Mouse (Mus musculus) gastrocnemius, postnatal 4 days (tissue): ENCODE measurements at regions not wholly inside any gene's neighbourhood (a gene's known extent, or its start where the extent isn't known, plus 50 kb on each side); places are given as distances from the start of the nearest gene placed in this dataset.

ENCODE experiments used
- DNase-seq, 2 experiments: peaks; one replicate each; pipeline ENCODE4 v3.0.0; 2021 to 2022; ENCODE audit warnings: low spot score in 2 of 2, mixed read lengths in 2 of 2

DNA sequence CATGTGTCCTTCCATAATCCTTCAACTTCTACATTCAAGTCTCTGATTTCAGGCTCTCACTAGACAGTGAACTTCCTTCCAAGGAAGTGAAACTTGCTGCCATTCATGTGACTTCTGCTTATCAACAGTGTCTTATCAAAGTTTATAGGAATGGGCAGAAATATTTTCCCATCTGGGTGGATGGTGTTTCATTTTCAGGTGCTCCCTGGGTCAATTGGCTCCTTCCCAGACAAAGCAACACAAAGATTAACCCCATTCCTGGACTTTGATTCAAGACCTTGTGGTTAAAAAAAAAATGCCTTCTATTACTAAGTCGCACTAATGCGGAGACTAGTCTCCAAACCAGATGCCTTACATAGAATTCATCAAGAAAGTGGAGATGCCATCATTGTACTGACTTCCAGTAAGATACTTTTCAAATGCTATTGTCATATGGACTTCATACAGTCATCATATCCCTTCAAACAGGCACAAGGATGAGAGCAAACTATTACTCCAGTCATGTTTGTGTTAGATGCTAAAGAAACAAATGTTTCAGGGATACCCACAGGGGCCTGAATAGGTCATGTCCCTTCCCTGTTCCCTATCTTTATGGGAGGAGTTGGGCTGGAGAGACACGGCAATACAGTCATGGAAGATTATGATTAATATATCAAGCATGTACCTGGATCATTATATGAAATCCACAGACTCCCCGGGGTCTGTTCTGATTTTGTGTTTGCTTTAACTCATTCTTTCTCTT lies 58.3 kb upstream of the Apob start:
- no peak for DNase-seq

GRCm38 (mm10) chr12:7919709-7920324 lies 57.6 kb upstream of the Apob start:
- no peak for DNase-seq

DNA sequence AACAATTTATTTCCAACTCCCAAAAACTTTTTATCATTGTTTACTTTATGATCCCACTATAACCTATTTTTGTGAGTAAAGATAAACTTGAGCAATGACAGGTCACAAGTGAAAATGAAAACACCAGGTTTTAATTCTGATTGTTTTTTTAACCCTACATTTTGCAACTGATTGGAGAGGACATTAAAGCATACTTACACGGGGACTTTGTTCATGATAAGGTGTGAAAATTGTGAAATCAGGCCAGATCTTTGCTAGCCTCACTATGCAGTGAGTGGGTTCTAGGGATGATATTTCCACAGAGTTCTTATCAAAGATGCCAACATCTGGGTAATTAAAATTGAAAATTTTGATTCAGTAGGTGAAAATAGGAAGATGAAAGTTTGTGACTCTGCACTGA lies 56.6 kb upstream of the Apob start:
- DNase-seq = no peak
